Mouse (Mus musculus) liver, postnatal 0 days (tissue): Measurements from ENCODE around the gene Smpd1.

Source experiments
- CTCF ChIP-seq: sonication (generic); IDR thresholded peaks from 2 replicates; pipeline ENCODE4 v1.5.1; 2016; ENCODE audit warnings: antibody characterized with exemption, low read depth
- EP300 ChIP-seq: IDR thresholded peaks from 2 replicates; pipeline ENCODE4 v1.6.1; 2016; ENCODE audit warnings: antibody characterized with exemption, low read depth, mild to moderate bottlenecking

- no peak for TF ChIP-seq EP300
- peak; percentile 47 for TF ChIP-seq CTCF
Observed at GRCm38 (mm10) chr7:105534162-105534561, 20.0 kb upstream of the Smpd1 start.
